Mouse (Mus musculus) bone marrow, adult 2 months (tissue): ENCODE data around the gene Fhl4.

Experiments used
- CTCF ChIP-seq: fragments of 200-500 bp; IDR thresholded peaks from 2 replicates; pipeline ENCODE4 v1.5.1; 2011; ENCODE audit warnings: low read length, control low read depth; ENCODE audit not compliant: control insufficient read depth, insufficient read depth
- POLR2A ChIP-seq: fragments of 200-500 bp; IDR thresholded peaks from 2 replicates; pipeline ENCODE4 v1.6.1; 2011; ENCODE audit warnings: low read depth, mild to moderate bottlenecking, control low read depth, low read length, borderline replicate concordance; ENCODE audit not compliant: control insufficient read depth

- no peak for TF ChIP-seq CTCF
- TF ChIP-seq POLR2A, result no peak
Measured at GRCm38 (mm10) chr10:85054876-85055275, 47.4 kb downstream of the Fhl4 start.
